Mouse (Mus musculus) forebrain, embryonic 16.5 days (tissue): ENCODE data around the gene Dnajc1. TPM values are rescaled to one million over a fixed set of nuclear protein-coding genes. Genes with fewer than 3 reads are reported as not detected.

Source experiments
- ATAC-seq: fragments of 200-750 bp; cut with Nextera tagmentation; 2 replicates; pipeline ENCODE4 v1.8.0; 2017; ENCODE audit warnings: mild to moderate bottlenecking, moderate library complexity
- H3K27ac ChIP-seq: fragments of 300-500 bp; sonication (generic); 2 replicates; pipeline ENCODE4 v1.5.1; 2014; ENCODE audit warnings: low read length, control low read depth
- H3K27me3 ChIP-seq: fragments of 300-500 bp; sonication (generic); replicated peaks from 2 replicates; pipeline ENCODE4 v1.6.1; 2014; ENCODE audit warnings: low read length; ENCODE audit not compliant: control insufficient read depth, insufficient read depth
- H3K36me3 ChIP-seq: fragments of 300-500 bp; sonication (generic); 2 replicates; pipeline ENCODE4 v1.6.1; 2014; ENCODE audit not compliant: control insufficient read depth, insufficient read depth
- H3K4me1 ChIP-seq: fragments of 300-500 bp; sonication (generic); replicated peaks from 2 replicates; pipeline ENCODE4 v1.6.1; 2014; ENCODE audit warnings: low read length; ENCODE audit not compliant: control insufficient read depth, insufficient read depth
- H3K4me2 ChIP-seq: fragments of 300-500 bp; sonication (generic); 2 replicates; pipeline ENCODE4 v1.6.1; 2014; ENCODE audit warnings: mild to moderate bottlenecking, low read length, control low read depth
- H3K4me3 ChIP-seq: fragments of 300-500 bp; sonication (generic); replicated peaks from 2 replicates; pipeline ENCODE4 v1.5.1; 2014; ENCODE audit warnings: mild to moderate bottlenecking, low read length, control low read depth
- H3K9ac ChIP-seq: fragments of 300-500 bp; sonication (generic); replicated peaks from 2 replicates; pipeline ENCODE4 v1.6.1; 2014; ENCODE audit warnings: low read depth, low read length, control low read depth
- H3K9me3 ChIP-seq: fragments of 300-500 bp; sonication (generic); 2 replicates; pipeline ENCODE4 v1.6.1; 2016; ENCODE audit warnings: low read length; ENCODE audit not compliant: control insufficient read depth
- WGBS: fragments of 180-500 bp; shearing (Covaris S2); extraction: QIAGEN DNeasy Blood & Tissue Kit; methylation state at CpG from one replicate; pipeline ENCODE4 v1.1.7; 2014; 5-methylcytosine and 5-hydroxymethylcytosine counted together
- polyA plus RNA-seq: library from polyadenylated mRNA; unstranded; fragments of >200 nt; fragmentation: Nextera tagmentation; extraction: Ambion mirVana; gene quantifications from 2 replicates; pipeline ENCODE4 v1.2.1, GENCODE M21; 2015

Dnajc1 gene
- polyA plus RNA-seq, 1 experiment from 2014 or later, result 28.5 TPM

DNA sequence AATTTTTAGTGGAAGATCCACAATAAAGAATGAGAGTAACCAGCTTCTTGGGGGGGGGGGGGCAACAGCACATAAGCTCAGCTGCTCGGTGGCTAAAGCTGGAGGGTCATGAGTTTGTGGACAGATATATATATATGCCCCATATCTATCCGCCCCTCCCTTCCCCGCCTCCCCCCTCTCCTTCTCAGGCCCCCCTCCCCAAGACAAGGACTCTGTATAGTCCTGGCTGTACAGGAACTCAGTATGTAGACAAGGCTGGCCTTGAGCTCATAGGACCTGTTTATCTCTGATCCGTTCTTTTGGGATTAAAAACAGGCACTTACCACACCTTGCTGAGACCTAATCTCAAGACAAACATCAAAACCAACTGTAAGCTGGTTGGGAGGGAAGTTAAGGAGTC, 182.7 kb downstream of the Dnajc1 start:
- Histone ChIP-seq H3K36me3 (peaks cover 19% of the 10 kb centered on the region), H3K9ac (no peak overlapping the region)
- no peak for ATAC-seq

DNA sequence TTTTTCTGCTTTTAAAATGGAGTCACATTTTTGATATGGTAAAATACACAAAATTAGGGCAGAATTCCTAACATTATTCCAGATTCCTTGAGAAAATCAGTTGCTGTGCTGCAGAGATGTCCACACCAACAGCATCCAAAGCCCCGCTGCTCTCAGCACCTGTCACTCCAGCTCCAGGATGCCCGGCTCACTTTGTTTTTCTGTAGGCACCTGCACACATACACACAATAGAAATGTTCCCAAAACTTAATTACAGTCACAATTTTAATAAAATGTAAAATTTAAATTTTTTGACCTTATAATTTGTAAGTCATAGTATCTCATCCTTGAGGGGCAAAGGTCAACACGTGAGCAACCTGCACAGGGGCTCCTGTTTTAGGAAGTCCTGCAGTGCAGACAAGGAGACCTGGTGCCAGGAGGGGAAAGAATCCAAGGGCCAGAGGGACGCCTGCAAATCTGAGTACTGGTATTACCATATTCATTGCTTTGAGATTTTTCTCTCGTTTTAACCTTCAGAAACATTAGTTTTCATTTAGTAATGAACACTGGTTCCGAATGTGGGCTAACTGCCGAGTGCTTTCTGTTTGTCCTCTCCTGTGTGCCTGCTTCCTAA, 183.3 kb downstream of the Dnajc1 start:
- H3K36me3 ChIP-seq, result peaks cover 15% of the 10 kb centered on the region
- no peaks in the 10 kb centered on the region for H3K27me3 ChIP-seq
- no peak overlapping the region for H3K4me2 ChIP-seq
- no peak overlapping the region for H3K4me3 ChIP-seq
- no peak overlapping the region for H3K27ac ChIP-seq
- H3K9me3 ChIP-seq, result no peaks in the 10 kb centered on the region
- no peak for ATAC-seq
- no peak overlapping the region for H3K9ac ChIP-seq
- H3K4me1 ChIP-seq, result peaks cover 5% of the 10 kb centered on the region
- WGBS, result 83% methylated on average over 7 of the region's 7 CpGs

More for the DNA sequence above, 182.7 kb downstream of the Dnajc1 start:
- H3K4me1 ChIP-seq, result peaks cover 5% of the 10 kb centered on the region
- no peak overlapping the region for H3K4me2 ChIP-seq
- no peaks in the 10 kb centered on the region for H3K27me3 ChIP-seq
- H3K4me3 ChIP-seq, result no peak overlapping the region
- 87% methylated on average over 4 of the region's 4 CpGs for WGBS
- H3K9me3 ChIP-seq, result no peaks in the 10 kb centered on the region
- no peak overlapping the region for H3K27ac ChIP-seq

DNA sequence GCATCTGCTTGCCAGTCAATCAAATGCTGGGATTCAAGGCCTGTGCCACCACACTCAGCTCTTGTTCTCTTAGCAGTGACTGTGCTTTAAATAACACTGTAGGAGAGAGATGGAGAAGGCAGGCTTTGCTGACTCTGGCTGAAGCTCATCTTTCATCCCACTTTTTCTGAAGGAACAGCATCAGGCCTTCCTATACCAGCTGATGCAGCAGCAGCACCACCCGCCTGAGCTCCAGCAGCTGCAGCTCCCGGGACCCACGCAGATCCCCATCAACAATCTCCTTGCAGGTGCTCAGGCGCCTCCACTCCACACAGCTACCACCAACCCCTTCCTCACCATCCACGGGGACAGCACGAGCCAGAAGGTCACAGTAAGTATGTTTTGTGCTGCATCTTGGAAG, 184.1 kb downstream of the Dnajc1 start:
- 75% methylated on average over 6 of the region's 6 CpGs for WGBS

DNA sequence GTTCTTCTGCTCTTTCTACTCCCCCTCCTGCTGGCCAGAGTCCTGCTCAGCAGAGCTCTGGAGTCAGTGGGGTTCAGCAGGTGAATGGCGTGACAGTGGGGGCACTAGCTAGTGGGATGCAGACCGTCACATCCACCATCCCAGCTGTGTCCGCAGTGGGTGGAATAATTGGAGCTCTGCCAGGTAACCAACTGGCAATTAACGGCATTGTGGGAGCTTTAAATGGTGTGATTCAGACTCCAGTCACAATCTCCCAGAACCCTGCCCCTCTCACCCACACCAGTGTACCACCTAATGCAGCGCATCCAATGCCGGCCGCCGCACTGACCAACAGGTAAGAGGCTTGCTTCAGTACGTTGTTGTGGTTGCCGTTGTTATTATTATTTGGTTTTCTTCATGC, 185.8 kb downstream of the Dnajc1 start:
- H3K27ac ChIP-seq, result no peak overlapping the region; the same call in 1 of the 2 replicates
- 39% methylated on average over 10 of the region's 10 CpGs for WGBS

More for the DNA sequence above, 184.1 kb downstream of the Dnajc1 start:
- Histone ChIP-seq H3K4me3 (no peak overlapping the region), H3K27ac (no peak overlapping the region), H3K27me3 (no peaks in the 10 kb centered on the region), H3K4me2 (no peak overlapping the region), H3K4me1 (peaks cover 5% of the 10 kb centered on the region), H3K9ac (no peak overlapping the region), H3K9me3 (no peaks in the 10 kb centered on the region), H3K36me3 (peaks cover 13% of the 10 kb centered on the region)
- ATAC-seq, result peak; percentile 47

DNA sequence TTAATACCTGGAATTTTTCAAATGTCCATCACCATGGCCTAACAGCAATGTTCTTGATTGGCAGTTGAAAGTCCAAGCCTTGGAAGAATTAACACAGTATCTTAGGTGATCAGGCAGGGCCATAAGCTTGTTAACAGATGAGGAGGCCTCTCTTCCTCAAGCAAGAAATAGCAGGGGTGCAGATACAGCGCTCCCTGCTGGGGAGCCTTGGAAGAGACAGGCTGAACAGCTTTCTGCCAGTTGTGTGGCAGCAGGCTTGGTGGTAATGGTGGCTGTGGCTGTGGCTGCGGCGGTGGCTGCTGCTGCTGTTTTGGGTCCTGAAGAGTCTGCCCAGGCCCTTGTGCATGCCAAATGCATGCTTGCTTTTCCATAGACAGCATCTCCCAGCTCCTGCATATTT, 187.5 kb downstream of the Dnajc1 start:
- H3K9me3 ChIP-seq, result no peaks in the 10 kb centered on the region
- no peak for ATAC-seq
- no peak overlapping the region for H3K4me2 ChIP-seq
- no peaks in the 10 kb centered on the region for H3K27me3 ChIP-seq
- H3K4me3 ChIP-seq, result no peak overlapping the region
- peaks cover 5% of the 10 kb centered on the region for H3K4me1 ChIP-seq
- WGBS, result 82% methylated on average over 3 of the region's 3 CpGs
- no peak overlapping the region for H3K27ac ChIP-seq
- H3K36me3 ChIP-seq, result peaks cover 14% of the 10 kb centered on the region
- no peak overlapping the region for H3K9ac ChIP-seq

More for the DNA sequence above, 185.8 kb downstream of the Dnajc1 start:
- peaks cover 14% of the 10 kb centered on the region for H3K36me3 ChIP-seq
- no peaks in the 10 kb centered on the region for H3K9me3 ChIP-seq
- no peak overlapping the region for H3K4me3 ChIP-seq
- no peak overlapping the region for H3K9ac ChIP-seq
- H3K27me3 ChIP-seq, result no peaks in the 10 kb centered on the region
- H3K4me2 ChIP-seq, result no peak overlapping the region
- H3K4me1 ChIP-seq, result peaks cover 5% of the 10 kb centered on the region
- ATAC-seq, result peak; percentile 50

DNA sequence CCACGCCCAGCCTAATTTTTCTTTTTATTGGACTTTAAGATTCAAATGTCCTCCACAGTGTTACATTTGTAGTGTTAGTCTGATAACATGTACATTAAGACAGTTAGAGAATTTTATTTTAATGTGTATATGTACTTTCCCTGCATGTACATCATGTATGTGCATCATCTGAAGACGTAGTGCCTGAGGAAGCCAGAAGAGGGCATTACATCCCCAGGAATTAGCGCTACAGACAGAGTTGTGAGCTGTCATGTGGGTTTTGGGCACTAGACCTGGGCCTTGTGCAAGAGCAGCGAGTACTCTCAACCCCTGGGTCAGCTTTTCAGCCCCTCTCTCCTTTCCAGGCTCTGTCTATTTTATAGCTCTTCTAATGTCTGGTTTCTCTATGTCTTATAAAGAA, 189.7 kb downstream of the Dnajc1 start:
- H3K4me3 ChIP-seq, result no peak overlapping the region
- H3K36me3 ChIP-seq, result peaks cover 16% of the 10 kb centered on the region
- H3K9me3 ChIP-seq, result no peaks in the 10 kb centered on the region
- H3K27ac ChIP-seq, result no peak overlapping the region
- H3K27me3 ChIP-seq, result no peaks in the 10 kb centered on the region
- ATAC-seq, result no peak
- no peak overlapping the region for H3K9ac ChIP-seq
- H3K4me1 ChIP-seq, result peaks cover 5% of the 10 kb centered on the region
- no peak overlapping the region for H3K4me2 ChIP-seq
- WGBS, result 95% methylated on average over 4 of the region's 4 CpGs

DNA sequence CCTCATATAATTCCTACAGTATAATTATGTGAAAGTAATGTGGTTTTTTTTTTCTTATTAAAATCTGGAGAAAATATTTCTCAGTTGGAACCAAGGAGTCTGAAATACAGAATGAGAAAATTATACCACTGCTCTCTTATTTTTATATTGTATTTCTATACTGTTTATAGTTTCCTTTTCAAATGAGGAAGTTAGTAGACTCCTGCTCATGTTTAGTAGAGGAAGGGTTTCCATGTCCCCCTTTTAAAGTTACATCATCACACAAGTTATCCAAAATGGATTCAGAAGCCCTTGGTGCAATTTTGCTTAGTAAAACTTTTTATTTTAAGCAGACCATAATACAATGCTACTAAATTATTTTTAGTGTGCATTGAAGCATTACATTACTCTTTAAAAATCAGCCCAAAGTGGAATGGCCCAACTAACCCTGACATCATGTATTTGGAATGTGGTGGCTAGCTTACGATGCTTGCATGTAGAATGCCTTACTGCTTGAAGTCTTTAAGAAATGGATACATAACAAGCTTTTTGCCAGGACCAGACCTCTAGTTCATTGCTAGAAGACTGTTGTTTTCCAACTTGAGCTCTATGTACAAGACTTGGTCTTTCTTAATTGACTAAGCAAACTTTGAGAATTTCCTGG, 190.7 kb downstream of the Dnajc1 start:
- Histone ChIP-seq H3K9ac (no peak overlapping the region), H3K4me3 (no peak overlapping the region), H3K36me3 (peaks cover 16% of the 10 kb centered on the region), H3K4me2 (no peak overlapping the region), H3K27ac (no peak overlapping the region), H3K27me3 (no peaks in the 10 kb centered on the region), H3K4me1 (peaks cover 4% of the 10 kb centered on the region), H3K9me3 (no peaks in the 10 kb centered on the region)
- WGBS, result 56% methylated on average over 1 of the region's 1 CpGs
- ATAC-seq, result no peak

DNA sequence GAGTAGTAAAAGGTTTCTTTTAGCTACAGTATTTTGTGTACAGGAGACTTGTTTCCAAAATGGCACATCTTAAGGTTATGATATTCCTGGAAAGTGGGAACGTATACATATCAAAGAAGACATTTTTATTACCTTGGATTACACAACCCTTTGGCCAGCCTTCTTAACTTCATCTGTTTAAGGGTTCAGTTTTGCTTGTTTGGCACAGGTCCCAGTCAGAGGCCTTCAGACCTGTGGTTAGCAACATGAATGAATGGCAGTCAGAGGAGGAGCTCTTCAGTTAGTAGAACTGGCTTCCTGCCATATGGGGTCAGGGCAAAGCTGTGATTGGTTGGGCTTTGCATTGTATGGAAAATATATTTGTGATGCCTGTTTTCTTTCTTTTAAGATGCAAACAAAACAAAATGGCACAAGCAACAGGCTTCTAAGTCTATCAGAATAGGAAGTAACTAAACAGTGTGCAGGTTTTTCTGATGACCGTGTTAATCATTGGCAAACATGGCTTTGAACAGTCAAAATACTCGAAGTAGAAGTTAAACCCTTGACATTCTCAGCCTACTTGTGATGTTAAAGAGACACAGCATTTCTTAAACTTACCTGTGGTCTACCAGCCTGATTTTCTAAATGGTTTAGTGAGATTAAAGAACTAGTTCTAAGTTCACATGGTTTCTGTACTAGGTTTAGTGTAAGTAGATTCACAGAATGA, 196.8 kb downstream of the Dnajc1 start:
- Histone ChIP-seq H3K4me3 (no peak overlapping the region), H3K27me3 (no peaks in the 10 kb centered on the region), H3K4me1 (no peaks in the 10 kb centered on the region), H3K27ac (no peak overlapping the region), H3K9me3 (no peaks in the 10 kb centered on the region), H3K9ac (no peak overlapping the region), H3K36me3 (peaks cover 5% of the 10 kb centered on the region; the same call in 1 of the 2 replicates), H3K4me2 (no peak overlapping the region)
- WGBS, result 57% methylated on average over 3 of the region's 3 CpGs
- 0 out of 2 replicates have a peak, but pooled peaks have one; percentile 26 for ATAC-seq

DNA sequence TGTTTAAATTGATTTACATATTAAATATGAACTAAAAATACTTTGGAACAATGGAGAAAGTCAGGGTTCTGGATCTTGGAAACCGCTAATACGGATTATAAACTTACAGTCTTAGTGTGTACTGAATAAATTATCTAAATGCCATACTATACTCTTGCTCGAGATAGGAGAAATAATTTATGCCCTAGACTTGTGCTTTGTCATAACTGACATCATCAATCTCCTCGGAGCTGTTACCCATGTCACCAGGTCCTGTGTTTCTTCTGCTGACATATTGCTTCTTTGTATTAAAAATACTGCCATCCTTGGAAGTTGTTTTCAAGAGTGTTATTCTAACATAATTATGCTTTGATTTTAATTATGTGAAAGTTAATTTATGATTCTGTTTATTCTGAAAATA, 197.3 kb downstream of the Dnajc1 start:
- H3K36me3 ChIP-seq, result peaks cover 5% of the 10 kb centered on the region; the same call in 1 of the 2 replicates
- 82% methylated on average over 4 of the region's 4 CpGs for WGBS
- no peak overlapping the region for H3K9ac ChIP-seq
- ATAC-seq, result no peak
- no peak overlapping the region for H3K27ac ChIP-seq
- H3K9me3 ChIP-seq, result no peaks in the 10 kb centered on the region
- no peaks in the 10 kb centered on the region for H3K27me3 ChIP-seq
- H3K4me3 ChIP-seq, result no peak overlapping the region
- H3K4me1 ChIP-seq, result no peaks in the 10 kb centered on the region
- no peak overlapping the region for H3K4me2 ChIP-seq
